Mouse (Mus musculus) right cerebral cortex, postnatal 25 days (tissue): ENCODE measurements at regions not wholly inside any gene's neighbourhood (a gene's known extent, or its start where the extent isn't known, plus 50 kb on each side); places are given as distances from the start of the nearest gene placed in this dataset.

Experiments used
- DNase-seq: peaks from one replicate; pipeline ENCODE4 v3.0.0; 2022

- DNase-seq = no peak
Observed at GRCm38 (mm10) chr8:6227901-6228300, 1122.8 kb upstream of the Slc10a2 start.

GRCm38 (mm10) chr8:6225194-6225593 is 1120.0 kb upstream of the Slc10a2 start:
- DNase-seq = no peak

- DNase-seq = no peak
Observed at GRCm38 (mm10) chr8:6207617-6208349, 1102.6 kb upstream of the Slc10a2 start.

- no peak for DNase-seq
Observed at GRCm38 (mm10) chr8:6204051-6204745, 1099.0 kb upstream of the Slc10a2 start.

- no peak for DNase-seq
Observed at GRCm38 (mm10) chr8:6191431-6191830, 1086.3 kb upstream of the Slc10a2 start.

- no peak for DNase-seq
Observed at GRCm38 (mm10) chr8:6188422-6188821, 1083.3 kb upstream of the Slc10a2 start.

- no peak for DNase-seq
Observed at GRCm38 (mm10) chr8:6186561-6186960, 1081.4 kb upstream of the Slc10a2 start.

- DNase-seq = no peak
Observed at GRCm38 (mm10) chr8:6179602-6180001, 1074.5 kb upstream of the Slc10a2 start.

- DNase-seq = no peak
Observed at GRCm38 (mm10) chr8:6166433-6166832, 1061.3 kb upstream of the Slc10a2 start.

GRCm38 (mm10) chr8:6165230-6165629 is 1060.1 kb upstream of the Slc10a2 start:
- DNase-seq = no peak

- DNase-seq = no peak
Observed at GRCm38 (mm10) chr8:6164758-6165157, 1059.6 kb upstream of the Slc10a2 start.

- no peak for DNase-seq
Observed at GRCm38 (mm10) chr8:6144588-6144987, 1039.4 kb upstream of the Slc10a2 start.

- DNase-seq = no peak
Observed at GRCm38 (mm10) chr8:6140090-6140489, 1034.9 kb upstream of the Slc10a2 start.

- DNase-seq = no peak
Observed at GRCm38 (mm10) chr8:6139171-6139570, 1034.0 kb upstream of the Slc10a2 start.

- DNase-seq = no peak
Observed at GRCm38 (mm10) chr8:6132243-6132751, 1027.1 kb upstream of the Slc10a2 start.

GRCm38 (mm10) chr8:6125265-6125664 is 1020.1 kb upstream of the Slc10a2 start:
- no peak for DNase-seq

- no peak for DNase-seq
Observed at GRCm38 (mm10) chr8:6119506-6119905, 1014.4 kb upstream of the Slc10a2 start.

- peak; percentile 5 for DNase-seq
Observed at GRCm38 (mm10) chr8:6111351-6111750, 1006.2 kb upstream of the Slc10a2 start.

- DNase-seq = no peak
Observed at GRCm38 (mm10) chr8:6090028-6090427, 984.9 kb upstream of the Slc10a2 start.

GRCm38 (mm10) chr8:6043939-6044577 is 938.9 kb upstream of the Slc10a2 start:
- peak; percentile 41 for DNase-seq

- peak; percentile 48 for DNase-seq
Observed at GRCm38 (mm10) chr8:6012206-6012605, 907.1 kb upstream of the Slc10a2 start.

GRCm38 (mm10) chr8:6011182-6011581 is 906.0 kb upstream of the Slc10a2 start:
- no peak for DNase-seq

- DNase-seq = no peak
Observed at GRCm38 (mm10) chr8:6010712-6011111, 905.6 kb upstream of the Slc10a2 start.

GRCm38 (mm10) chr8:6002612-6003011 is 897.5 kb upstream of the Slc10a2 start:
- DNase-seq = no peak
